ENCODE assay signal across 9 mouse cellular contexts in genomic region chr13:98589572-98589971, GRCm38 (mm10). TPM values are rescaled to one million over a fixed set of nuclear protein-coding genes. Genes with fewer than 3 reads are reported as not detected.
DNase-seq lines count a peak whose midpoint lies in the region; ATAC-seq lines count a peak whose summit lies in the region.
"Had no signal": no experiment of that assay in that cellular context is flagged by ENCODE, and none has a peak within 500 bp of the region (broad histone marks: within the 10 kb centered on the region; RNA-seq: fewer than 3 reads in every experiment).

No protein-coding gene starts in this region.

- H3K4me3 ChIP-seq in kidney, embryonic 15.5 days (replicated peaks) = peak overlapping the region; percentile 47
- no peak overlapping the region for H3K4me3 ChIP-seq in embryonic facial prominence, embryonic 11.5 days (ENCODE audit: low read depth, low read length)
- no peak overlapping the region for H3K4me3 ChIP-seq in hindbrain, embryonic 13.5 days
- H3K4me3 ChIP-seq in midbrain, embryonic 14.5 days (replicated peaks; ENCODE audit: low read depth, low read length) = no peak overlapping the region

- H3K4me2 ChIP-seq in kidney, embryonic 15.5 days = peak overlapping the region; percentile 75
- H3K4me2 ChIP-seq in embryonic facial prominence, embryonic 11.5 days (ENCODE audit: low read depth, low read length) = peak overlapping the region; percentile 88
- peak overlapping the region; percentile 78; the same call in 1 of the 2 replicates for H3K4me2 ChIP-seq in hindbrain, embryonic 13.5 days
- peak overlapping the region; percentile 61; the same call in 1 of the 2 replicates for H3K4me2 ChIP-seq in midbrain, embryonic 14.5 days (ENCODE audit: low read length)

- WGBS in kidney, embryonic 15.5 days = 18% methylated on average over 9 of the region's 9 CpGs
- 37% methylated on average over 9 of the region's 9 CpGs for WGBS in embryonic facial prominence, embryonic 11.5 days
- 42% methylated on average over 9 of the region's 9 CpGs for WGBS in hindbrain, embryonic 13.5 days
- WGBS in midbrain, embryonic 14.5 days = 48% methylated on average over 9 of the region's 9 CpGs

- H3K9me3 ChIP-seq in kidney, embryonic 15.5 days (replicated peaks) = no peaks in the 10 kb centered on the region
- no peaks in the 10 kb centered on the region for H3K9me3 ChIP-seq in embryonic facial prominence, embryonic 11.5 days (replicated peaks; ENCODE audit: control insufficient read depth, low read length)
- H3K9me3 ChIP-seq in hindbrain, embryonic 13.5 days = no peaks in the 10 kb centered on the region
- no peaks in the 10 kb centered on the region for H3K9me3 ChIP-seq in midbrain, embryonic 14.5 days (ENCODE audit: control insufficient read depth, low read length)

- peak overlapping the region; percentile 40 for H3K9ac ChIP-seq in kidney, embryonic 15.5 days
- no peak overlapping the region for H3K9ac ChIP-seq in embryonic facial prominence, embryonic 11.5 days (replicated peaks; ENCODE audit: low read length)
- no peak overlapping the region for H3K9ac ChIP-seq in hindbrain, embryonic 13.5 days
- H3K9ac ChIP-seq in midbrain, embryonic 14.5 days (replicated peaks; ENCODE audit: low read length) = no peak overlapping the region

- peaks cover 71% of the 10 kb centered on the region for H3K4me1 ChIP-seq in kidney, embryonic 15.5 days
- peaks cover 2% of the 10 kb centered on the region for H3K4me1 ChIP-seq in embryonic facial prominence, embryonic 11.5 days (ENCODE audit: control insufficient read depth, insufficient read depth, low read length)
- peaks cover 27% of the 10 kb centered on the region for H3K4me1 ChIP-seq in hindbrain, embryonic 13.5 days (replicated peaks)
- H3K4me1 ChIP-seq in midbrain, embryonic 14.5 days (ENCODE audit: control insufficient read depth, insufficient read depth, low read length) = peaks cover 13% of the 10 kb centered on the region; the same call in 1 of the 2 replicates

- H3K27me3 ChIP-seq in kidney, embryonic 15.5 days = peaks cover 48% of the 10 kb centered on the region
- peaks cover 5% of the 10 kb centered on the region for H3K27me3 ChIP-seq in embryonic facial prominence, embryonic 11.5 days (ENCODE audit: control insufficient read depth, insufficient read depth, low read length)
- peaks cover 62% of the 10 kb centered on the region for H3K27me3 ChIP-seq in hindbrain, embryonic 13.5 days
- peaks cover 49% of the 10 kb centered on the region for H3K27me3 ChIP-seq in midbrain, embryonic 14.5 days (ENCODE audit: control insufficient read depth, insufficient read depth, low read length)

- no peak for ATAC-seq in kidney, embryonic 15.5 days (replicated peaks; ENCODE audit: low FRiP score)
- ATAC-seq in embryonic facial prominence, embryonic 11.5 days (replicated peaks; ENCODE audit: insufficient number of reproducible peaks, low FRiP score, low TSS enrichment, low read depth) = no peak
- ATAC-seq in hindbrain, embryonic 13.5 days (ENCODE audit: low FRiP score) = no peak
- ATAC-seq in midbrain, embryonic 14.5 days (ENCODE audit: low FRiP score, low TSS enrichment) = no peak

- H3K27ac ChIP-seq in kidney, embryonic 15.5 days = peak overlapping the region; percentile 71
- no peak overlapping the region for H3K27ac ChIP-seq in embryonic facial prominence, embryonic 11.5 days (replicated peaks; ENCODE audit: low read depth, low read length)
- no peak overlapping the region for H3K27ac ChIP-seq in hindbrain, embryonic 13.5 days
- no peak overlapping the region for H3K27ac ChIP-seq in midbrain, embryonic 14.5 days (replicated peaks; ENCODE audit: low read depth, low read length)

- no peak for DNase-seq in kidney, postnatal 25 days
- no peak for DNase-seq in embryonic facial prominence, embryonic 11.5 days (ENCODE audit: low spot score)
- no peak for DNase-seq in midbrain, embryonic 14.5 days
- no peak for DNase-seq in cerebellum, adult 11-12 months
- no peak for DNase-seq in ovary, postnatal 14 days (ENCODE audit: low spot score)
- DNase-seq in gastrocnemius, adult 8-10 months (ENCODE audit: low spot score in 2 of 2) = no peak

- no peaks in the 10 kb centered on the region for H3K36me3 ChIP-seq in kidney, embryonic 15.5 days
- H3K36me3 ChIP-seq in embryonic facial prominence, embryonic 11.5 days (replicated peaks; ENCODE audit: control insufficient read depth, insufficient read depth, low read depth, low read length) = no peaks in the 10 kb centered on the region
- no peaks in the 10 kb centered on the region for H3K36me3 ChIP-seq in hindbrain, embryonic 13.5 days
- H3K36me3 ChIP-seq in midbrain, embryonic 14.5 days (ENCODE audit: control insufficient read depth, insufficient read depth, low read length) = no peaks in the 10 kb centered on the region

RNA-seq across cellular contexts. Expression of gene Tmem174, which starts 47.6 kb away (rescaled TPM):
- 21.1 and 22.4 TPM in 2 replicates for polyA plus RNA-seq in kidney, embryonic 15.5 days (2015; fragmentation: Nextera tagmentation; extraction: Ambion mirVana)
- not detected in 2 replicates for polyA plus RNA-seq in embryonic facial prominence, embryonic 11.5 days (2014; fragmentation: Nextera tagmentation; extraction: Ambion mirVana)
- not detected in 2 replicates for polyA plus RNA-seq in hindbrain, embryonic 13.5 days (2015; fragmentation: Nextera tagmentation; extraction: Ambion mirVana)
- polyA plus RNA-seq in midbrain, embryonic 14.5 days (2014; fragmentation: Nextera tagmentation; extraction: Ambion mirVana) = not detected in 2 replicates
- total RNA-seq in gastrocnemius, adult 8-10 months (2022) = not detected
- polyA plus RNA-seq: liver, embryonic 16.5 days had no signal

Comparison
In these comparisons a context has a peak if more than half of its experiments do, and no peak if none do; other contexts are left out.
1. RNA of gene Tmem174, which starts 47.6 kb away (polyA plus RNA-seq): 21.1 to 22.4 TPM in kidney, embryonic 15.5 days; not detected in midbrain, embryonic 14.5 days, not detected in embryonic facial prominence, embryonic 11.5 days and not detected in hindbrain, embryonic 13.5 days; every median in the first group is over 10 times any median in the second.
2. Peak in every context shown above with its lines, with median percentiles within 50 percentile points of each other: H3K4me2 ChIP-seq.